Mouse (Mus musculus): Measurements from ENCODE around the gene Cep89.

The Cep89 gene

GRCm38 (mm10) chr7:35485126-35485525 lies 88.3 kb downstream of the Cep89 start:
- DNase-seq (ENCODE audit: extremely low read depth, low read depth): no peak

- no peak for DNase-seq (ENCODE audit: extremely low read depth, low read depth)
Observed at GRCm38 (mm10) chr7:35486553-35486952, 89.7 kb downstream of the Cep89 start.
